Mouse (Mus musculus): ENCODE results near the gene Mthfr.

GRCm38 (mm10) chr4:148018410-148018809 is 20.5 kb upstream of the Mthfr start:
- no peak for TF ChIP-seq EP300 (IDR thresholded peaks at IDR 0.05; ENCODE audit: low read depth)
- no peak for TF ChIP-seq CTCF (IDR thresholded peaks at IDR 0.05; ENCODE audit: low read depth)

All from liver, embryonic 14.5 days (tissue).